Mouse (Mus musculus) left cerebral cortex, postnatal 25 days (tissue): ENCODE measurements at regions not wholly inside any gene's neighbourhood (a gene's known extent, or its start where the extent isn't known, plus 50 kb on each side); places are given as distances from the start of the nearest gene placed in this dataset.

Experiments
- DNase-seq, 2 experiments: peaks; one replicate each; pipeline ENCODE4 v3.0.0; 2022; ENCODE audit warnings: low spot score in 2 of 2, mixed read lengths in 1 of 2
- intact Hi-C: fragments of 180-260 bp; cut with DNase I; formaldehyde crosslinking; loops from one replicate; pipeline ENCODE4 v1.15.1; 2025

DNA sequence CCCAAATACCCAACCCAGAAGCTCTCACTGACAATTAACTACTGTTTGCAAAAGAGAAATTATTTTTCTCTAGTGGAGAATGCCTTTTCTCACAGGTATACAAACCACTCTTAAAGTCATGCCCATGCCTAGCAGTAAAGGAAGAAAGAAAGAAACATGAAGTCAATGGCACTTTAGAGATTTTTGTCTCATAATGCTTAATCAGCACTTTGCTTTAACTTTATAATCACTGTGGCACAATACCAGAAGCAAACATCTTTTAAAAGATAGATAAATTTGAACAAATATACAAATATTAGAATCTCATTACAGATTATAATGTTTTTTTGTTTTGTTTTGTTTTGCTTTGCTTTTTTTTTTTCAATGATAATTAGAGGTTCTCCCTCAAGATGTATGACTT is 270.6 kb upstream of the 1700009N14Rik start:
- DNase-seq, result no peak
- intact Hi-C loops, result no loop called here

DNA sequence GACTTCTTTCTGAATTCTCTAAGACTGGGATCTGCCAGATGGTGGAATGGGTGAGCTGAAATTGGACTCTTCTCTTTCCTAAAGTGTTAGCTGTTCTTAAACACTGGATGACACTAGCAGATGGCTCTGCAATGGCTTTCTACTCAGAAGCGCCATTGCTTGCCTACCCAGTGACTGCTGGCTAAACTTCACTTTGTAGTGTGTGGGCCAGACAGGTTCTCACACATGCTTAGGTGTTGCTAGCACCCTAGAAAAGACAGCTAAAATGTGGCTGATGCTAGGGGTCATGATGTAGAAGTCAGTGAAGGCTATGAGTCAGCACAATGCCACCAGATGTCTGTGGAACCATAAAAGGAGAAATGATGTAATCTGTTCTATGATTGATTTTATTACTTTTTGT is 264.4 kb upstream of the 1700009N14Rik start:
- peak in 1 of 2 experiments; percentile 81 for DNase-seq
- intact Hi-C loops, result no loop called here

DNA sequence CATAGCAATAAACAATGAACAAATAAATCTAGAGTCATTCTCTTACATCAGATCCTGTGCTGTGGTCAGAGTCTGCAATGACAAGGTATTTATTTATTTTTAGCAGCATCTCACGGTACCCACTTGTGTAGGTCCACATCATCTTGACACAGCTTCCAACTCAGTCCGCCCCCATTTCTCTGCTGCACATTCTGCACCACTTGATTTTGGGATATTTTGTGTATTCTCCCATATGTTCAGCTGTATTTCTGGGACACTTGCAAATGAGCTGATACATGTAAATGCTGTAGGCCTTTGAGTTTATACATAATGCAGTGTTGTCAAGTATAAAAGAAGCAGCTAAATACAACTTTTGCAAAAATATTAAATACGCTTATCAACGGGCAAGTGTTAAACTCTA is 250.9 kb upstream of the 1700009N14Rik start:
- peak; percentile 51 to 95 for DNase-seq
- intact Hi-C loops, result loop anchor here (2.0 to 10.0 kb wide), 5 partner anchors 93 to 904 kb away; no protein-coding TSS in a partner anchor

DNA sequence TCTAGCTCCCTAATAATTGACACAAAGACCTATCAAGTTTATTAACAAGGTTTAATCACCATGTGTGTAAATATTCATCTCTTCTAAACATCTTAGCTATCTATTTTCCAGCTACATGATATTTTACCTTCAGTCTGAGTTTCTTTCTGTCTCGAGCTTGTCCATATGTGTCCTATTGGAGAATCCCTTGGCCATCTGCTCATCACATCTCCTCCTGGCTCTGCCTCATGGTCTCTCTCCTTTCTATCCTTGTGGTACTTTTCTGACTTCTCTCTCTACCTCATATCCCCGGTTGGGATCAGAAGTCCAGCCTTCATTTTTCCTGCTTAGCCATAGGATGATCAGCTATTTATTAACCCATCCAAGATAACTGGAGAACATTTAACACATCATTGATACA is 239.5 kb upstream of the 1700009N14Rik start:
- no peak for DNase-seq

More for the DNA sequence above, 239.5 kb upstream of the 1700009N14Rik start:
- intact Hi-C loops, result no loop called here
